ENCODE assay signal across 8 mouse cellular contexts in genomic region chr19:8711949-8712869, GRCm38 (mm10). TPM values are rescaled to one million over a fixed set of nuclear protein-coding genes. Genes with fewer than 3 reads are reported as not detected.
DNase-seq lines count a peak whose midpoint lies in the region; ATAC-seq and TF ChIP-seq lines count a peak whose summit lies in the region.

No protein-coding gene starts in this region.

- no peak for TF ChIP-seq POLR2A in cortical plate, adult 2 months (IDR thresholded peaks at IDR 0.05; ENCODE audit: extremely low read depth, insufficient read depth, low read length)

- no peaks in the 10 kb centered on the region for H3K9me3 ChIP-seq in intestine, embryonic 14.5 days (ENCODE audit: control insufficient read depth, low read length)
- H3K9me3 ChIP-seq in midbrain, embryonic 16.5 days (replicated peaks; ENCODE audit: control insufficient read depth, low read length, poor library complexity, severe bottlenecking) = no peaks in the 10 kb centered on the region

- peak overlapping the region; percentile 90 for H3K9ac ChIP-seq in intestine, embryonic 14.5 days (ENCODE audit: low read length)
- peak overlapping the region; percentile 73 for H3K9ac ChIP-seq in midbrain, embryonic 16.5 days (ENCODE audit: low read depth, low read length)

- DNase-seq in layer of hippocampus, adult 2 months (ENCODE audit: low spot score in 2 of 2) = no peak
- no peak for DNase-seq in layer of hippocampus, postnatal 10 days (ENCODE audit: low spot score in 2 of 2)
- no peak for DNase-seq in intestine, embryonic 14.5 days (ENCODE audit: low spot score)
- no peak for DNase-seq in frontal cortex, postnatal 10 days (ENCODE audit: low spot score in 2 of 2)
- DNase-seq in layer of hippocampus, postnatal 25 days (ENCODE audit: extremely low spot score in 1 of 2, low spot score in 1 of 2) = no peak
- no peak for DNase-seq in right cerebral cortex, postnatal 36 days (ENCODE audit: low spot score in 2 of 2)

- WGBS in intestine, embryonic 14.5 days = 54% methylated on average over 10 of the region's 10 CpGs
- 68% methylated on average over 10 of the region's 10 CpGs for WGBS in midbrain, embryonic 16.5 days

- H3K4me2 ChIP-seq in intestine, embryonic 14.5 days (ENCODE audit: low read length) = peak overlapping the region; percentile 82
- H3K4me2 ChIP-seq in midbrain, embryonic 16.5 days (ENCODE audit: low read length) = peak overlapping the region; percentile 75

- peaks cover 10% of the 10 kb centered on the region; the same call in 1 of the 2 replicates for H3K4me1 ChIP-seq in cortical plate, adult 2 months (ENCODE audit: control insufficient read depth, insufficient read depth, low read length)
- H3K4me1 ChIP-seq in intestine, embryonic 14.5 days (replicated peaks; ENCODE audit: control insufficient read depth, insufficient read depth, low read length) = peaks cover 27% of the 10 kb centered on the region
- peaks cover 32% of the 10 kb centered on the region for H3K4me1 ChIP-seq in midbrain, embryonic 16.5 days (ENCODE audit: control insufficient read depth, insufficient read depth, low read length)

- H3K27ac ChIP-seq in layer of hippocampus, adult 2 months = peak overlapping the region; percentile 92
- peak overlapping the region; percentile 4 for H3K27ac ChIP-seq in cortical plate, adult 2 months (ENCODE audit: insufficient read depth, low read length)
- peak overlapping the region; percentile 95 for H3K27ac ChIP-seq in intestine, embryonic 14.5 days (ENCODE audit: low read depth)
- H3K27ac ChIP-seq in midbrain, embryonic 16.5 days (ENCODE audit: low read length) = peak overlapping the region; percentile 90

- no peak for ATAC-seq in intestine, embryonic 14.5 days (replicated peaks; ENCODE audit: low FRiP score, low TSS enrichment, low read depth)
- ATAC-seq in midbrain, embryonic 16.5 days = no peak

- peaks cover 47% of the 10 kb centered on the region for H3K36me3 ChIP-seq in intestine, embryonic 14.5 days (ENCODE audit: control insufficient read depth, insufficient read depth, low read length)
- peaks cover 30% of the 10 kb centered on the region for H3K36me3 ChIP-seq in midbrain, embryonic 16.5 days (ENCODE audit: control insufficient read depth, insufficient read depth, low read length)

- TF ChIP-seq CTCF in layer of hippocampus, adult 2 months (conservative IDR thresholded peaks at IDR 0.05) = no peak
- no peak for TF ChIP-seq CTCF in cortical plate, adult 2 months (IDR thresholded peaks at IDR 0.05; ENCODE audit: extremely low read depth, insufficient read depth, low read length)

- H3K27me3 ChIP-seq in intestine, embryonic 14.5 days (replicated peaks; ENCODE audit: control insufficient read depth, insufficient read depth, low read length) = no peaks in the 10 kb centered on the region
- H3K27me3 ChIP-seq in midbrain, embryonic 16.5 days (ENCODE audit: control insufficient read depth, insufficient read depth, low read depth, low read length) = no peaks in the 10 kb centered on the region

- H3K4me3 ChIP-seq in layer of hippocampus, adult 2 months = peak overlapping the region; percentile 91
- peak overlapping the region; percentile 97 for H3K4me3 ChIP-seq in cortical plate, adult 2 months (ENCODE audit: insufficient read depth, low read length)
- H3K4me3 ChIP-seq in intestine, embryonic 14.5 days (ENCODE audit: low read depth, low read length) = peak overlapping the region; percentile 91
- peak overlapping the region; percentile 56 for H3K4me3 ChIP-seq in midbrain, embryonic 16.5 days (ENCODE audit: low read depth, low read length)

RNA-seq across cellular contexts. Expression of gene Slc3a2, which starts 11.0 kb away (rescaled TPM):
- total RNA-seq in layer of hippocampus, adult 2 months (2021) = 100 to 1,000 TPM; 149 to 151 TPM
- 100 to 1,000 TPM; 198 to 212 TPM for total RNA-seq in layer of hippocampus, postnatal 10 days (2021)
- polyA plus RNA-seq in cortical plate, adult 2 months (2012; rRNA removed) = 200 TPM in 2 replicates
- 121 and 126 TPM in 2 replicates for polyA plus RNA-seq in intestine, embryonic 14.5 days (2014; fragmentation: Nextera tagmentation; extraction: Ambion mirVana)
- polyA plus RNA-seq in midbrain, embryonic 16.5 days (2015; fragmentation: Nextera tagmentation; extraction: Ambion mirVana) = 176 and 182 TPM in 2 replicates
- total RNA-seq in layer of hippocampus, postnatal 25 days (2021) = 100 to 1,000 TPM; 155 to 170 TPM

RNA-seq across cellular contexts. Expression of gene Wdr74, which starts 23.4 kb away (rescaled TPM):
- total RNA-seq in layer of hippocampus, adult 2 months (2021) = 10 to 100 TPM; 47.4 to 55.0 TPM
- 10 to 100 TPM; 52.6 to 53.3 TPM for total RNA-seq in layer of hippocampus, postnatal 10 days (2021)
- polyA plus RNA-seq in cortical plate, adult 2 months (2012; rRNA removed) = 50.2 and 51.3 TPM in 2 replicates
- polyA plus RNA-seq in intestine, embryonic 14.5 days (2014; fragmentation: Nextera tagmentation; extraction: Ambion mirVana) = 96.3 and 97.8 TPM in 2 replicates
- 93.1 and 95.9 TPM in 2 replicates for polyA plus RNA-seq in midbrain, embryonic 16.5 days (2015; fragmentation: Nextera tagmentation; extraction: Ambion mirVana)
- total RNA-seq in layer of hippocampus, postnatal 25 days (2021) = 10 to 100 TPM; 43.9 to 53.6 TPM

RNA-seq across cellular contexts. Expression of gene 1700092M07Rik, which starts 28.3 kb away (rescaled TPM):
- total RNA-seq in layer of hippocampus, adult 2 months (2021) = 1 to 10 TPM; 1.5 to 3.4 TPM
- 1 to 10 TPM; 1.4 to 1.8 TPM for total RNA-seq in layer of hippocampus, postnatal 10 days (2021)
- polyA plus RNA-seq in cortical plate, adult 2 months (2012; rRNA removed) = 0.59 TPM in 1 of 2 replicates, not detected in the other
- 0.90 and 1.3 TPM in 2 replicates for polyA plus RNA-seq in intestine, embryonic 14.5 days (2014; fragmentation: Nextera tagmentation; extraction: Ambion mirVana)
- polyA plus RNA-seq in midbrain, embryonic 16.5 days (2015; fragmentation: Nextera tagmentation; extraction: Ambion mirVana) = 1.2 and 1.8 TPM in 2 replicates
- 1 to 10 TPM in 1 of 2 experiments, not detected in 1; 1.5 TPM for total RNA-seq in layer of hippocampus, postnatal 25 days (2021)

RNA-seq across cellular contexts. Expression of gene Stx5a, which starts 29.0 kb away (rescaled TPM):
- total RNA-seq in layer of hippocampus, adult 2 months (2021) = 10 to 100 TPM; 69.5 to 78.4 TPM
- total RNA-seq in layer of hippocampus, postnatal 10 days (2021) = 10 to 100 TPM; 61.9 to 64.8 TPM
- polyA plus RNA-seq in cortical plate, adult 2 months (2012; rRNA removed) = 106 and 109 TPM in 2 replicates
- 114 and 132 TPM in 2 replicates for polyA plus RNA-seq in intestine, embryonic 14.5 days (2014; fragmentation: Nextera tagmentation; extraction: Ambion mirVana)
- 122 and 123 TPM in 2 replicates for polyA plus RNA-seq in midbrain, embryonic 16.5 days (2015; fragmentation: Nextera tagmentation; extraction: Ambion mirVana)
- 10 to 100 TPM; 59.9 to 70.7 TPM for total RNA-seq in layer of hippocampus, postnatal 25 days (2021)

RNA-seq across cellular contexts. Expression of gene Nxf1, which starts 44.7 kb away (rescaled TPM):
- 100 to 1,000 TPM; 102 to 106 TPM for total RNA-seq in layer of hippocampus, adult 2 months (2021)
- 10 to 100 TPM; 72.7 to 79.7 TPM for total RNA-seq in layer of hippocampus, postnatal 10 days (2021)
- 121 and 127 TPM in 2 replicates for polyA plus RNA-seq in cortical plate, adult 2 months (2012; rRNA removed)
- 168 and 172 TPM in 2 replicates for polyA plus RNA-seq in intestine, embryonic 14.5 days (2014; fragmentation: Nextera tagmentation; extraction: Ambion mirVana)
- 146 and 169 TPM in 2 replicates for polyA plus RNA-seq in midbrain, embryonic 16.5 days (2015; fragmentation: Nextera tagmentation; extraction: Ambion mirVana)
- 10 to 100 TPM; 75.4 to 95.3 TPM for total RNA-seq in layer of hippocampus, postnatal 25 days (2021)

Comparison
In these comparisons a context has a peak if more than half of its experiments do, and no peak if none do; other contexts are left out.
1. H3K27ac ChIP-seq: peak in every context shown above with its lines; median percentile 95 in intestine, embryonic 14.5 days; 92 in layer of hippocampus, adult 2 months; 90 in midbrain, embryonic 16.5 days; 4 in cortical plate, adult 2 months.